12 mouse cellular contexts compared by ENCODE assay signal in the genomic region with DNA sequence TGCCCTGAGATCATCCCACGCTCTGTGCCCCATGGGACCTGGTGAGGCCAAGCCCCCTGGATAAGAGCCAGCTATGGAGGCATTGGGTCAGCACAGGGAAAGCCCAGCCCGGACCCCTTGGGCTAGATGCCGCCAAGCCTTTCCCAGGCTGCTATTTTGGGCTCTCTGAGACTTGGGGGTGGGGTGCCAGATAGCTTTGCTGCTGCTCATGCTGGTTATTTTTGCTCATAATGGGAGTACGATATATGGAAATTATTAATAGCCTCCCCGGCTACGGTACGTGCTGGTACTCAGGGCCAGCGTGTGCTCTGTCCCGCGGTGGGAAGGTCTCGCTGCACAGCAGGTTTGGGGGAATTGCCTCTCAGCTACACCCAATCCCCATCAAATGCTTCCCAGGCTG. TPM values are rescaled to one million over a fixed set of nuclear protein-coding genes. Genes with fewer than 3 reads are reported as not detected.
DNase-seq lines count a peak whose midpoint lies in the region; ATAC-seq and TF ChIP-seq lines count a peak whose summit lies in the region.
"Had no signal": no experiment of that assay in that cellular context is flagged by ENCODE, and none has a peak within 500 bp of the region (broad histone marks: within the 10 kb centered on the region; RNA-seq: fewer than 3 reads in every experiment).

No protein-coding gene starts in this region.

- no peak overlapping the region for H3K9ac ChIP-seq in kidney, postnatal 0 days (ENCODE audit: low read depth, low read length)
- H3K9ac ChIP-seq: liver, embryonic 15.5 days had no signal

- no peak for ATAC-seq in kidney, postnatal 0 days (replicated peaks; ENCODE audit: low FRiP score, low read depth)

- DNase-seq in kidney, postnatal 0 days (ENCODE audit: low spot score), result no peak
- no peak for DNase-seq in kidney, postnatal 25 days
- peak; percentile 17 for DNase-seq in brain, adult 2 months (ENCODE audit: low read depth, low spot score)
- DNase-seq in gastrocnemius, postnatal 14 days, result peak; percentile 23
- DNase-seq in heart, postnatal 36 days, result peak; percentile 34 to 53
- no peak for DNase-seq in layer of hippocampus, adult 9-11 months
- no peak for DNase-seq in layer of hippocampus, adult 2 months (ENCODE audit: low spot score in 2 of 2)
- DNase-seq: adrenal gland, postnatal 36 days had no signal

- peak overlapping the region; percentile 47; the same call in 1 of the 2 replicates for H3K27ac ChIP-seq in kidney, postnatal 0 days
- H3K27ac ChIP-seq in layer of hippocampus, adult 2 months, result no peak overlapping the region
- H3K27ac ChIP-seq: liver, embryonic 15.5 days had no signal

- no peak for TF ChIP-seq CTCF in kidney, postnatal 0 days (IDR thresholded peaks at IDR 0.05; ENCODE audit: low read depth)
- no peak for TF ChIP-seq CTCF in layer of hippocampus, adult 2 months (conservative IDR thresholded peaks at IDR 0.05)

- H3K27me3 ChIP-seq in kidney, postnatal 0 days (ENCODE audit: insufficient read depth, low read length), result no peaks in the 10 kb centered on the region
- H3K27me3 ChIP-seq: liver, embryonic 15.5 days had no signal

- intact Hi-C loops in gastrocnemius, postnatal 14 days (cut with DNase I; ENCODE audit: low total_unique reads), result loop anchor here (5.0 kb wide), 2 partner anchors 34 to 49 kb away; no protein-coding TSS in a partner anchor
- intact Hi-C loops in heart, postnatal 36 days (cut with DNase I), result loop anchor here (5.0 kb wide), 1 partner anchor 164 kb away; no protein-coding TSS in a partner anchor

- 0 out of 2 replicates have a peak, but pooled peaks cover 5% of the 10 kb centered on the region for H3K4me1 ChIP-seq in kidney, postnatal 0 days (replicated peaks; ENCODE audit: insufficient read depth, low read length)

- H3K4me2 ChIP-seq in kidney, postnatal 0 days (ENCODE audit: low read length), result no peak overlapping the region
- H3K4me2 ChIP-seq: liver, embryonic 15.5 days had no signal

- H3K9me3 ChIP-seq in kidney, postnatal 0 days (replicated peaks; ENCODE audit: low read length), result no peaks in the 10 kb centered on the region
- H3K9me3 ChIP-seq: liver, embryonic 15.5 days had no signal

- H3K36me3 ChIP-seq in kidney, postnatal 0 days (ENCODE audit: insufficient read depth, low read length), result no peaks in the 10 kb centered on the region
- H3K36me3 ChIP-seq: liver, embryonic 15.5 days had no signal

- WGBS in kidney, postnatal 0 days, result 68% methylated on average over 11 of the region's 11 CpGs

- no peak overlapping the region for H3K4me3 ChIP-seq in kidney, postnatal 0 days (replicated peaks; ENCODE audit: low read depth, low read length)
- H3K4me3 ChIP-seq in layer of hippocampus, adult 2 months, result no peak overlapping the region
- H3K4me3 ChIP-seq: liver, embryonic 15.5 days had no signal

RNA-seq across cellular contexts. Expression of a gene that starts 33.1 kb away (rescaled TPM):
- 0.41 and 0.43 TPM in 2 replicates for polyA plus RNA-seq in kidney, postnatal 0 days (2015; fragmentation: Nextera tagmentation; extraction: Ambion mirVana)
- total RNA-seq in gastrocnemius, postnatal 14 days (2021), result not detected
- not detected for total RNA-seq in heart, postnatal 36 days (2021)
- not detected for total RNA-seq in layer of hippocampus, adult 2 months (2021)
- total RNA-seq: adrenal gland, postnatal 36 days; hematopoietic stem cell, adult 5-6 weeks; layer of hippocampus, postnatal 10 days had no signal

RNA-seq across cellular contexts. Expression of a gene that starts 48.0 kb away (rescaled TPM):
- 6.2 TPM in 2 replicates for polyA plus RNA-seq in kidney, postnatal 0 days (2015; fragmentation: Nextera tagmentation; extraction: Ambion mirVana)
- total RNA-seq in gastrocnemius, postnatal 14 days (2021), result not detected
- not detected for total RNA-seq in heart, postnatal 36 days (2021)
- total RNA-seq in layer of hippocampus, adult 2 months (2021), result not detected
- total RNA-seq: adrenal gland, postnatal 36 days; ES-E14; hematopoietic stem cell, adult 5-6 weeks; layer of hippocampus, postnatal 10 days had no signal

RNA-seq across cellular contexts. Expression of a gene that starts 52.5 kb away (rescaled TPM):
- polyA plus RNA-seq in kidney, postnatal 0 days (2015; fragmentation: Nextera tagmentation; extraction: Ambion mirVana), result 19.9 and 21.6 TPM in 2 replicates
- 10 to 100 TPM; 11.3 to 13.6 TPM for total RNA-seq in gastrocnemius, postnatal 14 days (2021)
- total RNA-seq in heart, postnatal 36 days (2021), result 10 to 100 TPM in 1 of 2 experiments, 1 to 10 TPM in 1; 9.7 to 12.0 TPM
- 10 to 100 TPM; 21.3 to 21.9 TPM for total RNA-seq in layer of hippocampus, adult 2 months (2021)

Comparison
In these comparisons a context has a peak if more than half of its experiments do, and no peak if none do; other contexts are left out.
1. DNase-seq: peak in brain, adult 2 months (single experiment), gastrocnemius, postnatal 14 days (single experiment) and heart, postnatal 36 days (2 of 2); none in kidney, postnatal 0 days (single experiment), kidney, postnatal 25 days (0 of 2), layer of hippocampus, adult 9-11 months (single experiment) and layer of hippocampus, adult 2 months (0 of 2).